Mouse (Mus musculus): ENCODE data around the gene Rad9a. TPM values are rescaled to one million over a fixed set of nuclear protein-coding genes. Genes with fewer than 3 reads are reported as not detected.

Gene Rad9a
- total RNA-seq, 2 experiments from 2014 or later, result 41.6 to 44.0 TPM

DNA sequence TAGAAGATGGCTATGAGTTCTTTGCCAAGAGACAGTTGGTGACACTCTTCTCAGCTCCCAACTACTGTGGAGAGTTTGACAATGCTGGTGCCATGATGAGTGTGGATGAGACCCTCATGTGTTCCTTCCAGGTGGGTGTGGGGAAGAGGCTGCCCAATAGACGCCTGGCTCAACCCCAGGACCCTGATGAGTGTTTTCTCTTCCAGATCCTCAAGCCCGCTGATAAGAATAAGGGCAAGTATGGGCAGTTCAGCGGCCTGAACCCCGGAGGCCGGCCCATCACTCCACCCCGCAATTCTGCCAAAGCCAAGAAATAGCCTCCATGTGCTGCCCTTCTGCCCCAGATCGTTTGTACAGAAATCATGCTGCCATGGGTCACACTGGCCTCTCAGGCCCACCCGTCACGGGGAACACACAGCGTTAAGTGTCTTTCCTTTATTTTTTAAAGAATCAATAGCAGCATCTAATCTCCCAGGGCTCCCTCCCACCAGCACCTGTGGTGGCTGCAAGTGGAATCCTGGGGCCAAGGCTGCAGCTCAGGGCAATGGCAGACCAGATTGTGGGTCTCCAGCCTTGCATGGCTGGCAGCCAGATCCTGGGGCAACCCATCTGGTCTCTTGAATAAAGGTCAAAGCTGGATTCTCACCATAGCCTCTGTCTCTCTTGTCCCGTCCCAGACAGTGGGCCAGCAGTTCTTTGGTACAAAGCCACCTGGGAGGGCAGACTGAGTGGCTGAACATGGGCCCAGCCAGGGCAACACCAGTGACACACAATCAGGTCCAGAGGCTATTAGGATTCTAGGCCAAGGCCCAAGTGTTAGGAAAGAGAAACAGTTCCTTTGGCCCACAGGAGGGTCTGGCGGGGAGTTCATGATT lies 6.4 kb downstream of the Rad9a start:
- ATAC-seq (replicated peaks; ENCODE audit: low FRiP score, poor library complexity, severe bottlenecking), result no peak

DNA sequence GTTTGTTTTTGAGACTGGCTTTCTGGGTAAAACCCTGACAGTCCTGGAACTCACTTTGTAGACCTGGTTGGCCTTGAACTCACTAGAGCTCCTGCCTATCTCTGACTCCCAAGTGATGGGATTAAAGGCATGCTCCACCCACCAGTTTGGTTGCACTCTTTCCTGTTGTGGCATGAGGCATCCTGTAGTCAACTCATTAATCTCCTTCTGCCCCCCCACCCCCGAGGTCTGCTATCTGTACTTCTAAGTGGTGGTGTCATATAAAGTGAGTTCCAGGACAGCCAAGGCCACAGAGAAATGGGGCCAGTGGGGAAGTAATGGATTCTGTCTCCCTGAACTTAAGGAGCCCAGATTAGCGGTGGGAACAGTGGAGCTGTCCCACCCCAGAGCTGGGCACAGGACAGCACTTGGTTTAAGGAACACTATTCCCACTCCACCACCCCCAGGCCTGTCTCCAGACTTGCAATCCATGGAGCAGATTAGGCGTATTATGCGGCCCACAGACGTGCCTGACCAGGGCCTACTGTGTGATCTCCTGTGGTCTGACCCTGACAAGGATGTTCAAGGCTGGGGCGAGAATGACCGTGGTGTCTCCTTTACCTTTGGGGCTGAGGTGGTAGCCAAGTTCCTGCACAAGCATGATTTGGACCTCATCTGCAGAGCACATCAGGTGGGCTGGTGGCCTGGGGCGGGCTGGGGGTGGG lies 7.3 kb downstream of the Rad9a start:
- no peak for ATAC-seq (replicated peaks; ENCODE audit: low FRiP score, poor library complexity, severe bottlenecking)

DNA sequence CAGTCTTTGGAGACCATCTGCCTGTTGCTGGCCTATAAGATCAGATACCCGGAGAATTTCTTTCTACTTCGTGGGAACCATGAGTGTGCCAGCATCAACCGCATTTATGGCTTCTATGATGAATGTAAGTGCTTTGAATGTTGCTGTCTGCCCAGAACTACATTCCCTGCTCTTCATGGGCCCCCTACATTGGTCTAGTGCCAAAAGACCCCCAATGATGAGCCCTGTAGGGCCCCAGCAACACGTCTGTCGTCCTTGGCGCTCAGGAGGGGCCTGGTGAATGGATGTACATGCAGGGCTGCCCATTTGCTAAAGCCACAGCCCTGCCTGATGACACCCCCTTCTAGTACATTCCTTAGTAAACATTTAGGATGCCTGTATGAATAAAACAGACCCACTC lies 8.3 kb downstream of the Rad9a start:
- ATAC-seq (replicated peaks; ENCODE audit: low FRiP score, poor library complexity, severe bottlenecking), result no peak

DNA sequence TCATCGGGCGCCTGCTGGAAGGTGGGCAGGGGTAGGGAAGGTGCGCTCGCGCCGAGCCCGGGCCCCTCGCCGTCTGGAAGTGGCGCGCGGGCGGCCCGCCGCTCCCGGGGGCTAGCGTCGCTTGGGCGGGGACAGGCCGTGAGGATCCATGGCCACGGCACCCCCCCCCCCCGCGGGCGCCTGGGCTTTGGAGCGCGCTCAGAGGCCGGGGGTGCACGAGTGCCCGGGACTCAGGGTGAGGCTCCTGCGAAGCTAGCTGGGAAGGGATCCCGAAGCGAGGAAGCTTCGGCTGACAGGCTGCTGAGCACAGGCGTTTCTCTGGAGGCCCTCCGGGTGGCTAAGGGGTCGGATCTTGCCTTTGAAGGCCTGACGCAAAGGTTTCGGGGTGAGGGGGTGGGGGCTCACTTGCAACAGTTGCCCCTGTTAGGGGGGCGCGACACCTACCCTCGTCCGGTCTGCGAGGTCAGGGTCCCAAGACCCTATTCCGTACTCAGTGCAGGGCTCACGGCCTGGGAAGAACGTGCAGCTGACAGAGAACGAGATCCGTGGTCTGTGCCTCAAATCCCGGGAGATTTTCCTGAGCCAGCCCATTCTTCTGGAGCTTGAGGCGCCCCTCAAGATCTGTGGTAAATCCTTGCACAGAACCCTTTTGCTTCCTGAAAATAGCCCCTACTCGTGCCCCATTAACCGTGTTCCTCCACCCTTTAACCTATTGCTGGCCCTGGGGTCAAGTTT lies 9.0 kb downstream of the Rad9a start:
- ATAC-seq (replicated peaks; ENCODE audit: low FRiP score, poor library complexity, severe bottlenecking), result peak; percentile 22

DNA sequence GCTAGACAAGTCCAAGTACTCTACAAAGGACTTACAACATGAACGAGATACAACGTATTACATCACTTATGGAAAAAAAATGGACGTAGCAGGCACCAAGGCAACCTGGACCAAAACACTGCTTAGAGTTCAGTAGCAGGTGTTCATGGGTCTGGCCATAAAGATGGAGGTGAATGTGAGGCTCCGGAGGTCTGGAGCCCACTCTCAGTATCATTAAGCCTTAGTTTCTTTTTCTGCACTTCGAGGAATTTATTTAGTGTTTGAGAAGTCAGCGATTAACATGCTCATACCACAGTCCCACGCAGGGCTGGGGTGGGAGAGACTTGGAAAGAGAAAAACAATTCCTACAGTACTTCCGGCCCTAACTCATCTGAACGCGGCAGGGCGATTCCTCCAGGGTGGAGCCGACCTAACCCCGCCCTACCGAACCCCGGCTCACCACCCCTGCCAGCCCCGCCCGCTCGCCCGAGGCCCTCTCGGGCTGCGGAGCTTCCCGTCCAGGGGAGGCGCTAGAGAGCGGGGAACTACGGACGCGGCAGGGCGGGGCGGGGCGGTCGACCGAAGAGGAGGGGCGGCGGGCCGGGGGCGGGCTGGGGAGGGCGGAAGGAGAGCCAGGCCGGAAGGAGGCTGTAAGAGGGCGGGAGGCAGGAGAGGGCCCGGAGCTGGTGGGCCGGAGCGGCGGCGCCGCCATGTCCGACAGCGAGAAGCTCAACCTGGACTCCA lies 9.8 kb downstream of the Rad9a start, which contains the start of gene Ppp1ca:
TSS of gene Ppp1ca (plus strand) at position 538 of the 723 bp plus-strand sequence.
- ATAC-seq (replicated peaks; ENCODE audit: low FRiP score, poor library complexity, severe bottlenecking), result peak; percentile 91

DNA sequence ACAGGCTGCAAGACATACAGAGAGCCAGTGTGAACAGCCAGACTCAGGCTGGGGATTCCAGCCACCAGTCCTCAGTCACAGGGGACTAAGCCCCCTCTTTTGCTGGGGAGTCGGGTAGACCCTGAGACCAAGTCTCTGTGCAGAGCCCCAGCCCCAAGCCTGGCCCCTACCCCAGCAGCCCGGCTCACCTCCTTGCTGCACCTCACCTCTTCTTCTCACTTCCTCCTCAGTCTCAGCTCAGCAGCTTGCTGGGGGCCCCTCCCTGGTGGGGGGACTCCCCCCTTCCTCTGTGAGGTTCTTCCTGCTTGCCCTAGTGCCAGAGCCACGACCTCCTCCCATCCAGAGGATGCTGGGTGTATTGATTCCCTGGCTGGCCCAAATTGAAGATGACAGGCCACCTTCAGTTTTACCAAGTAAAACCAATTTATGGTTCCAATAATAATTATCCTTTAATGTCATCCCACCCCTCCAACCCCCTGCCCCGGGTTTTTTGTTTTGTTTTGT lies 10.6 kb downstream of the Rad9a start, which contains the start of gene Tbc1d10c:
TSS of gene Tbc1d10c (minus strand) at position 454 of the 504 bp plus-strand sequence.
- no peak for ATAC-seq (replicated peaks; ENCODE audit: low FRiP score, poor library complexity, severe bottlenecking)

DNA sequence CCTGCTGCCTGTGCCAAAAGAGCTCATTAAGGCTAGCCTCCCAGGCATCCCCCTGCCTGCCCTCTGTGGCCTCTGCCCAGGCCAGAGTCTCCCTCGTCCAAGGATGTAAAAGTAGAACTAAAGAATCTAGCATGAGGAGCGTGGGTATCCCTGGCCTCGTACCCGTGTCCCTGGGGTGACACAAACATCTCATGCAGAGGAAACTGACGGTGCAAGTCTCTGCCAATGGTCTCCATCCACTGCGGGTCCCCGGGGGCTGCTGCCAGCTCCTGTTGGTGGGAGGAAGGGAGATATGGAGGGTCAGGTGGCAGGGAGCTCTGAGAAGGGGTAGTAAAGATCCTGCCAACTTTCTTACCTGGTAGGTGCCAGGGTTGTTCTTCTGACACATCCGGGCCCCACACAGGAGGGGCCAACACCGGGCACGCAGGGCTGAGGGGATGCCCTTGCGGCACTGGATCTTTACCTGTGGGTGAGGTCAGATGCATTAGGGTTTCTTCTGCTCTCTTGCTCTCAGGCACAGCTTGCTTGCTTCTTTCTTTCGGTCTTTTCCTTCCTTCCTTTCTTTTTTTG lies 12.3 kb downstream of the Rad9a start:
- ATAC-seq (replicated peaks; ENCODE audit: low FRiP score, poor library complexity, severe bottlenecking), result no peak

DNA sequence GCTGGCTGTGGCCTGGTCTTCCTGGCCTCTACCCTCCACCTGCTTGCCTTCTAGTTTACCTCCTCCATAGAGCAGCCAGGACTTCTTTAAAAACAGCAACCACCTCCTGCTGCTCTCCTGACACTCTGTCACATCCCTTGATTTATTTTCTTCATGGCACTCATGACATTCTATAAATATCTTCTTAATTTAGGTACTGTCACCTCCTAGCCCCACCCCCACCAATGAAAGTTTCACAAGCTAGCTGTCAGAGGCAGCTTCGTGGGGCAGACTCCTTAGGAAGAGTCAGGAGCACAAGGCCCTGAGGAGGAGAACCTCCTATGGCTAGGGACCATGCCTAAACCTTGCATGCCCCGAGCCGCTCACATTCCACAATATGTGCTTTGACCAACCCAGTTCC lies 14.2 kb downstream of the Rad9a start:
- ATAC-seq (replicated peaks; ENCODE audit: low FRiP score, poor library complexity, severe bottlenecking), result no peak

DNA sequence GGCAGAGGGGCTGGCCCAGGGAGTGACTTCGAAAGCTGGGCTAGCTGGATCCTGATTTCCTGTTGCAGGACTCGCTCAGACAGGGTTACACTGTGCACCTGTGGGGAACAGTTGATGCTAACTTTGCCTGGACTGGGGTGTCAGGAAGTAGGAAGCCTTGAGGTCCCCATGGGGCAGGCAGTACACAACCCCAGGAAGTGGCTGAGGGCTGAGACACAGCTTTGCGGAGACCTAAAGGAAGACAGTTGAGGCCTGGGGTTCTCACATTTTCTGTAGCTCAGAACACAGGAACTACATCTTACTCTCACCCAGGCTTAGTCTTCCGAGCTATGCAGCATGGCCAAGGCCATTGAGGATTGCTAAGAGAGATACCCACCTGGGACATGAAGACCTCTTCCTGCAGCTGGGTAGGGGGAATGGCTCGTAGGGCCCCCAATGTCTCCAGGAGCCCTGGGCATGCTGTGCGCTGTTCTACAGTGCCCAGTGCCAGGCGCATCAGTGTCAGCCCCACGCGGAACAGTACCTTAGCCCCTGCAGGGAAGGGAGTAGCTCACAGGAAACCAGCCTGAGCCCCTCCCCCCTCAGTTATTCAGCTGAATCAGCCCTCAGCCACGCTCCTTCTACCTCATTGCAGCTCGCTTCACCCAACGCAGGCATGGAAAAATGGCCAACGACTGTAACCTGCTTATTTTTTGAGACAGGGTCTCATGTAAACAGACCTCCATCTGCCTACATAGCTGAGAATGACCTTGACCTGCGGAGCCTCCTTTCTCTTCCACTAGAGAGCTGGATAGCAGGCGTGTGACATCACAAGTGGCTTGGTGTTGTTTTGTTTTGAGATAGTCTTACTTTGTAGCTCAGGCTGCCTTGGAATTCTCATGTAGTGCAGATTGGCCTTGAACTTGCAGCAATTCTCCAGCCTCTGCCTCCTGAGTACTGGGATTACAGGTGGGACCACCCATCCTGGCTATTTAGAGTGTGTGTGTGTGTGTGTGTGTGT lies 16.2 kb downstream of the Rad9a start:
- ATAC-seq (replicated peaks; ENCODE audit: low FRiP score, poor library complexity, severe bottlenecking), result no peak

DNA sequence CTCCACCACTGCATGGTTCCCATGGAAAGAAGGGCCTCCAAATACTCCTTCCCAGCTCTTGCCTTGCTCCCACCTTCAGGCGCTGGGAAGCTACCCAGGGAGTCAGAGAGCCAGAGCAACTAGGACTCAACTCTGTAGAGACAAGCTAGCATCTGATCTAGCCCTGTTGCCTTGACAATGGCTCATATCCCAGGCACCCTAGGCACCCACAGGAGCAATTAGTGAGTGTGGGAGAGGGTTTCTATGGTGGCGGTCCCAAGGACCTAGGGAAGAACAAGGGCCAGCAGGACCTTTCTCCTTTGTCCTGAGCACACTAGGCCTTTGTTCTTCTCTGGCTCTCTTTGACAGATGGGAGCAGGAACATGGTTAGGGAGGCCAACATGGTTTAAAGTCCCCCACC lies 17.8 kb downstream of the Rad9a start:
- no peak for ATAC-seq (replicated peaks; ENCODE audit: low FRiP score, poor library complexity, severe bottlenecking)

DNA sequence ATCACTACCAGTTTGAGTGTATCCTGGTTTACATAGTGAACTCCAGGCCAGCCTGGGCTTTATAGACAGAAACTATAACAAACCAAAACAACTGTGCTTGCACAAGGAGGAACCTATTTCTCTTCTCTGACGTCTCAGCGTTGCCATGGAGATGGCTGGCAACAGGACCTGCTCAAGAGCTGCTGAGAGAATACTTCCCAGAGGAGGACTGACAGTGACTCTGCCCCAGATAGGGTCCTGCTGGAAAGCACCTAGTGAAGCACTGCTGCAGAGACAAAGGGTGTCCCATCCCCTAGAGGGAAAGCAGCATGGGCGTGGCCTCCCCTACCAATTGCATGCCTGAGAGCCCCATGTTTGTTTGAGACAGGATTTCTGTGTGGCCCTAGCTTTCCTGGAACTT lies 19.6 kb downstream of the Rad9a start:
- ATAC-seq (replicated peaks; ENCODE audit: low FRiP score, poor library complexity, severe bottlenecking), result no peak

DNA sequence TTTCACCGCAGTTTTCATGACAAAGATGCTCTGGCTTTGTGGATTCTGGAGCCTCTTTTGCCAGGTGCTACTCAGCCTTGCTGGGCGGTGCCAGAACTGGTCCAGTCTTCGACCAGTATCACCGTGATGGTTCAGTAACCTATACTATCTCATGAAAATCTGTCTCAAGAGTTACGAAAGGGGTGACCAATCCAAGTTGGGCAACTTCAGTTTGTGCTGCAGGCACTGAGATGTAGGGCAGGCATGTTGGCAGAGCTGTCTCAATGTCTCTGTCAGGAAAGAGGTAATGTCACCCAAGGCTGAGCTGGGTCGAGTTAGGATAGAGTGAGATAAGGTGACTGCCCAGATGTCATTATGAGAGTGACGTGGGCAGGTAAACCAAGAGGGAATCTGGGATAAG lies 21.1 kb downstream of the Rad9a start:
- ATAC-seq (replicated peaks; ENCODE audit: low FRiP score, poor library complexity, severe bottlenecking), result no peak

DNA sequence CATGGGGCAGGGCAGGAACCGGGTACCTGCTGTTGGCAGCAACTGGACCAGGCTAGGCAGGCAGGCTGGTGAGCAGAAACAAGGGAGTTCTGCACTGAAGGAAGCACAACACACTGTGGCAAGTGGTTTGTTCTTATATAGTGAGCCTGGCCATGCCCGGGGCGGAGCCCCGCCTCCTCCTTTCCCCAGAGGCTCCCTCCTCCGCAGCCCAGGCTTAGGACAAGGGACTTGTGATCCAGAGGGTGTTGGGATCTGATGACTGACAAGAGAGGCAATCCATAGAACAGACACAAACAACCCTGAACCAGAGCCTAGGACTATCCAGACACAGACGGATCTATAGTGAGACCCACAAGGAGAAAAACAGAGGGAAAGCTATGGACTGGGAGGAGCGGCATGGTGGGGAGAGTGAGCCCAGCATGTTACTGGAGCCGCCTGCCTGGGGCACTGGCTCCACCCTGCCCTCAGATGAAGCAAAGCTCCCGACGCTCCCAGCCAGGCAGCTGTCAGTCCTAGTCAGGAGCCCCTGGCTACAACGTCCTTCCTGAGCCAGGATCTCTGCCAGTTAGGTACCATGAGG lies 26.0 kb downstream of the Rad9a start, which contains the start of gene Carns1:
TSS of gene Carns1 (minus strand) at position 112 of the 580 bp plus-strand sequence.
- ATAC-seq (replicated peaks; ENCODE audit: low FRiP score, poor library complexity, severe bottlenecking), result no peak

DNA sequence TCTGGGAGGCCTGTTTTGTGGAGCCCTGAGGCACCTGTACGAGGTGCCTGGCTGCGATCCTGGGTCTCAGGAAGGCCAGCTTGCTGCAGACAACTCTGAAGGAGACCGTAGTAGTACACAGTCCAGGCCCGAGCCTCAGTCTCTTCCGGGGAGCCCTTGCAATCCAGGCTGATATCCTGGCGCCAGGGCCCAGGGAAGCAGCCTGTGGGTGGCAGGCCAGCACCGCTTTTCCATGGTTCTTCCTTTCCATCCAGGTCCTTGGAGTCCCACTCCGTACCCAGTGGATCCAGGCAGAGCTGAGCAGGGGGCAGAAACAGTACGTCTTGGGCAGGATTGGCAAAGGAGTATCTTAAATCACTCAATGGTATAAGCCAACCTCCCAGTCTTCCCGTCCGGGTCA lies 28.5 kb downstream of the Rad9a start:
- no peak for ATAC-seq (replicated peaks; ENCODE audit: low FRiP score, poor library complexity, severe bottlenecking)

DNA sequence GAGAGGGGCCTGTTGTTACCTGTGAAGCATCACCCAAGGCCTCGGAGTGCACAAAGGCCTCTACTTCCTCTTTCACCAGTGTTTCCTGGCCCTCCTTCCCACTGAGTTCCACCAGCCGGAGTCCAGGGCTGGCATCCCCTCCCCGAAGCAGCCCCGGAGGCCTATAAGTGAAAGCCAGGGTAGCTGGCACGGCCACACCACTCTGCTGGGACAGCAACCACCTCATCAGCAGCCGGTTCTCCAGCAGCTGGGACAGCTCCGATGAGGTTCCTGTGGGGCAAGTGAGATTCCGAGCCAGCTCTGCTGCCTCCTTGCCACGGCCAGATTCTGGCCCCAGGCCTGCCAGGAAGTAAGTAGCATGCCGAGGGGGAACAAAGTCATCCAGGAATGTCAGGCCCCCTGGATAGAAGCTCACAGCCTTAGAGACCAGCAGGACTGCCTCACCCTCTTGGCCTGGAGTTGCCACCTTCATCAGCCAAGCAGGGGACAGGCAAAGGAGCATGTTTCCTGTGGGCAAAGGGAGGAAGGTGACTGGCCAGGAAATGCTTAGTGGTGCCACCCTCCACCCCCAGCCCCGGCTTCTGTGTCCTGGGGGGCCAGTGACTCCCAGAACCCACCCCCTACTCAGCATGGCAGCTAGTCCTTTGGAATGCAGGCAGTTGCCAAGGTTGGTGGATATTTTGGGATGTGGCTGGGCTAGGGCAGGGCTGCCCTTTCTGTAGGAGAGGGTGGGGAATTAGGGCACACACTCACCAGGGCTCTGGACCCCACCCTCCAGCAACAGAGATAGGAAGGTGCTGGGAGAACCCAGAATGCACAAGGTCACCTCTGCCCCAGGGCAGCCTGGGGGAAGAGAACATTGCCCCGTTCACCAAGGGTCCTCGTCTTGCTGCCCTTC lies 29.8 kb downstream of the Rad9a start:
- ATAC-seq (replicated peaks; ENCODE audit: low FRiP score, poor library complexity, severe bottlenecking), result no peak

DNA sequence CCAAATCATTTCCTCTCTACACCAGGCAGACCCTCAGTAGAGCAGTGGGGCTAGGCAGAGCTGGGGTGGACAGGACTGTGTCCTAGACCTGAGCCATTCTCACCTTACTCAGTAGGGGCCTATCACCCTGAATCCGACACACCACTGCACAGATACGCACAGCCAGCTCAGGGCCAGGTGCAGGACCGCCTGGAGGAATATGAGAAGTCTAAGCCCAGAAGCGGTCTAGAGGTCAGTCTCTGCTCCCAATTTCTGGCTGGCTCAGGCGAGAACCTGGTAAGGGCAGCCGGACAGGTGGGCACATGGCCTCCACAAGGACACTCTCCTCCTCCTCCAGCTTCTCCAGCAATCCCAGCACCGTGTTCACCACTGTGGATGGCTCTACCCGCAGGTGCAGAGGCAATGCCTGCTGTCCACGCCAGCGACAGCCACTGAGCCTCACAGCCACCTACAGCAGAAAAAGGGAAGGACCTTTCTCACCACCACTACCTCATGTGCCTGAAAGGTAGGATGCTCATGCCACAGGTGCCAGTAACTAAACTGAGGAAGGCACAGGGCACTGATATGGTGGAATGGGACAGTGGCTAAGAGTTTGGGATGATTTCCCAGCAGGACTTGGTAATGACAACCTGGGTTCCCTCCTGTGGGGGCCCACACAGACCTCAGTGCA lies 30.6 kb downstream of the Rad9a start:
- ATAC-seq (replicated peaks; ENCODE audit: low FRiP score, poor library complexity, severe bottlenecking), result no peak

Data from erythroid progenitor cell, adult 5-6 weeks (primary cell).